Mouse (Mus musculus) ES-CJ7 (cell line): ENCODE measurements around the gene Irf8.

Experiments used
- DNase-seq: peaks from one replicate; pipeline ENCODE4 v3.0.0; 2011; ENCODE audit warnings: low read depth, low spot score

Irf8 gene

GRCm38 (mm10) chr8:120795944-120796635 is 59.9 kb downstream of the Irf8 start:
- DNase-seq = peak; percentile 85

- DNase-seq = no peak
Observed at GRCm38 (mm10) chr8:120797019-120797727, 61.0 kb downstream of the Irf8 start.

DNA sequence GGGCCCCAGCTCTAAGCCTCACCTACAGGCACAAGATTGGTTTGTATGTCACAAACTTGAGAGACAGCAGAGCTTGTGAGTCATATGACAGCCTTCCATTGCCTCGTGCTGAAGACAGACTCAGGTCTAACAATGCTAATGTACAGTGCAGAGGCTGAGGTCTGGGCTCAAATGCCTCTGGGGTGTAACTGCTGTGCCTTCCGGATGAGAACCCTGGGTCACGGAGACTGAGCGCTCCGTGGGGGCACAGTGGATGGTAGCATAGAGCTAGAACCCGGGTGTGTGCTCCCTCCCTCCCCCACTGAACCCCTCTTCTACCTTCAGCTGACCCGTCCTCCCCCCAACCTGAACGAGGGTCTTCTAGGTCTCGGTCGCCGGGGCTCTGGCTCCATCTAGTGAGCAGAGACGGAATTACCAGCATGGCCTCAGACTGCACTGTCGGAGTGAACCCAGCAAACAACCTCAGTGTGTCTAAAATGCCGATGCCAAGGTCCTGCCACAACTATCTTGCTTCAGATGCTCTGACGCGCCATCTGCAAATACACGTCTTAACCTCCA is 64.2 kb downstream of the Irf8 start:
- DNase-seq = peak; percentile 73

- peak; percentile 46 for DNase-seq
Observed at GRCm38 (mm10) chr8:120803661-120804375, 67.7 kb downstream of the Irf8 start.

- DNase-seq = no peak
Observed at GRCm38 (mm10) chr8:120804741-120805140, 68.6 kb downstream of the Irf8 start.
